Mouse (Mus musculus): ENCODE results near the gene Tenm2. TPM values are rescaled to one million over a fixed set of nuclear protein-coding genes. Genes with fewer than 3 reads are reported as not detected.

Gene Tenm2
- polyA plus RNA-seq, 1 experiment from 2014 or later: 1.4 TPM

DNA sequence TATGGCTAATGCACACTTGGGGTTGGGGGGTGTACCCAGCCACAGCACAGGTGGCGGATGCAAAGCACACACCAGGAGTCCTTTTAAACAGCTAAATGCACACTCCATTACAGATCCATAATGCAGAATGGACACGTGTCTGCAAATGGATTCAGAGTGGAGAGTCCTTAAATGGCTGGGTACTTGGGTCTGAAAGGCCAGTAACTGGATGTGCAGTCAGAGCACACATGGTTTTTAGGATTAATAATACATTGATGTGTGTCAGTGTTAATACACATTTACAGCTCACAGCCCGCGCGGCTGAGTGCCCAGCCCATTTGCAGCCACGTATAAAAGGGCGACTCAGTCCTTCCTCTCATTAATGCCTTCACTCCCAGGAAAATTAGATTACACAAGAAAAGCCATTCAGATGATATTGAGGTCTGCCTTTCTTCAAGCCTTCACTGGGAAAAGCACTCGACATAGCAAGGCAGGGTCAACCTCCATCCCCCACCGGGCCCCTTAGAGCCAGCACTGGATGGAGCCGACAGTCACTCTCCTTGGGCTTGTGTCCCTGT is 1073.9 kb downstream of the Tenm2 start:
- Histone ChIP-seq H3K4me3 (no peak overlapping the region), H3K4me2 (no peak overlapping the region), H3K9ac (no peak overlapping the region), H3K36me3 (no peaks in the 10 kb centered on the region), H3K4me1 (replicated peaks) (0 out of 2 replicates have a peak, but pooled peaks cover 8% of the 10 kb centered on the region), H3K9me3 (replicated peaks) (no peaks in the 10 kb centered on the region), H3K27me3 (replicated peaks) (no peaks in the 10 kb centered on the region), H3K27ac (ENCODE audit: poor library complexity, severe bottlenecking) (no peak overlapping the region)
- ATAC-seq (ENCODE audit: insufficient number of reproducible peaks, low FRiP score): no peak
- WGBS: 60% methylated on average over 10 of the region's 10 CpGs

DNA sequence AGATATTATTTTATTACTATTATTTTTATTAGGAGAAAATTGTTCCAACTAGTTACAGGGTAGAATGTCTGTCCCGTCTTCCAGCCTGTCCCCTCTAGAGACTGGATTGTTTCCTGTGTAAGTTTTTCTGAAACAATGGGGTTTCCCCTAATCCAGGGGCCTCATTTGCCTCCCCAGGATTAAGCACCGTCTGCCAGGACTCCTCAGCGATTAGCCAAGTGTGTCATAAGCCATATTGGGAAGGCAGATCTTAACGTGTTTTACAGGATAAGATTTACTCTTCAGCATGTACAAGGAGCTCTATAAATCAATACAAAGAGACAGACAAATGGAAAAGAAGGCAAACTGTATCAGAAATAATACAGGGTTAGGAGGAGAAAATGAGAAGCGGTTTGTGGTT is 1082.3 kb downstream of the Tenm2 start:
- Histone ChIP-seq H3K36me3 (no peaks in the 10 kb centered on the region), H3K4me1 (replicated peaks) (peaks cover 8% of the 10 kb centered on the region), H3K9ac (no peak overlapping the region), H3K9me3 (replicated peaks) (no peaks in the 10 kb centered on the region), H3K4me3 (no peak overlapping the region), H3K27me3 (replicated peaks) (no peaks in the 10 kb centered on the region), H3K27ac (ENCODE audit: poor library complexity, severe bottlenecking) (no peak overlapping the region), H3K4me2 (no peak overlapping the region)
- no peak for ATAC-seq (ENCODE audit: insufficient number of reproducible peaks, low FRiP score)
- WGBS: 55% methylated on average over 5 of the region's 5 CpGs

DNA sequence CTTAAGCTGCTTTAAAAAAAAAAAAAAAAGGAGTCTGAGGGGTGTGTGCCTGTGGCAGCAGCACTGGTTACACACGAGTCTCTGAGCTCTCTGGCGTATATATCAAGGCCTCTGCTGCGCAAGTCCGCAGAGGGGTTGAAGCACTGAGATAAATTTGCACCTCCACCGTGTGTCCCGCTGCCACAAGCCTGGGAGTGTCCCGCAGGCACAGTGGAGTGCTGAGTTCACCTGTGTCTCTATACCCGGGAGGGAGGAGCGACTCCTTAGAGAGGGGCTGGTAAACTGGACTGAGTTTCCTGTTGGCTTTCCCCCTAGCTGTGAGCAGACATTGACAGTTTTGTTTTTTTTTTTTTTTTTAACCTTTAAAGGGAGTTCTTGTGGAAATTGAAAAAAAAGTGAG is 1082.8 kb downstream of the Tenm2 start:
- Histone ChIP-seq H3K9ac (no peak overlapping the region), H3K9me3 (replicated peaks) (no peaks in the 10 kb centered on the region), H3K4me2 (peak overlapping the region; percentile 59), H3K27ac (ENCODE audit: poor library complexity, severe bottlenecking) (no peak overlapping the region), H3K4me1 (replicated peaks) (peaks cover 8% of the 10 kb centered on the region), H3K36me3 (no peaks in the 10 kb centered on the region), H3K4me3 (no peak overlapping the region), H3K27me3 (replicated peaks) (no peaks in the 10 kb centered on the region)
- 12% methylated on average over 9 of the region's 9 CpGs for WGBS
- no peak for ATAC-seq (ENCODE audit: insufficient number of reproducible peaks, low FRiP score)

DNA sequence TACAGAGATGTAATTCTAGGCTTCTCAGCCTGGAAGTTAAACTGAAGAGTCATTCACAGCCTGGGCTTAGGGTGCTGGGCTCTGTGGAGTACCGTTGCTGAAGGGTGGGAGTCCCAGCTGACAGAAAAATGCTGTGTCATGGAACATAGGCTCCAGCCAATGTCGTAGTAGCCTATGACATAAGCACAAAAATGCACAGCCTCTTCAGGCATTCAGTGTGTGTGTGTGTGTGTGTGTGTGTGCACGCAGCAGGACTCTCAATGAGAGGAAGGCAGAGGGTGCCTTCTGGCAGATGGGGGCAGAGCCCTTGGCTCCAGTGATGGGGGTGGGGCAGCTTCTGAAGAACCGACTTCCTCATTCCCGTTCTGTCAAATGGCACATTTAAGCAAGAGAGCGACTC is 1083.5 kb downstream of the Tenm2 start:
- Histone ChIP-seq H3K27me3 (replicated peaks) (no peaks in the 10 kb centered on the region), H3K27ac (ENCODE audit: poor library complexity, severe bottlenecking) (no peak overlapping the region), H3K9me3 (replicated peaks) (no peaks in the 10 kb centered on the region), H3K36me3 (no peaks in the 10 kb centered on the region), H3K9ac (no peak overlapping the region), H3K4me2 (peak overlapping the region; percentile 56), H3K4me1 (replicated peaks) (peaks cover 8% of the 10 kb centered on the region), H3K4me3 (no peak overlapping the region)
- 0 out of 2 replicates have a peak, but pooled peaks have one; percentile 29 for ATAC-seq (ENCODE audit: insufficient number of reproducible peaks, low FRiP score)
- 4% methylated on average over 6 of the region's 6 CpGs for WGBS

DNA sequence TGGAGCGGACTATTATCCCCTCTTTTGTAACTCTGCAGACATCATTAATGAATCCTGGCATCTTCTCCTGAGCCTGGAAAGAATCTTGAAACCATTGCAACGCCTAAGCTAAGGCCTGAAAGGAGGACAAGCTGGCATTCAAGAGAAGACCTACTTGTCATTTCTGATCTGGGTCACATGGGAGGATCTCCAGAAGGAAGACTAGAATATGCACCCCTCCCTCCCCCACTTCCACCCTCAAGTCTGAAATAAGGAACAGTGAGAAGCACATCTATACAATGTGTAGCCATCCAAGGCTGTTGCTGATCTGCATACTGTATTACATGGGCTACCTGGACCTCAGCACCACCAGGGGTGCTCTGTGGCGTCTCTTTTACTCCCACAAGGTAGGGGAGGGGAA is 1086.7 kb downstream of the Tenm2 start:
- WGBS: 74% methylated on average over 3 of the region's 3 CpGs
- Histone ChIP-seq H3K4me1 (replicated peaks) (peaks cover 8% of the 10 kb centered on the region), H3K27ac (ENCODE audit: poor library complexity, severe bottlenecking) (no peak overlapping the region), H3K9me3 (replicated peaks) (no peaks in the 10 kb centered on the region), H3K9ac (no peak overlapping the region), H3K4me3 (no peak overlapping the region), H3K36me3 (no peaks in the 10 kb centered on the region), H3K4me2 (no peak overlapping the region), H3K27me3 (replicated peaks) (no peaks in the 10 kb centered on the region)
- no peak for ATAC-seq (ENCODE audit: insufficient number of reproducible peaks, low FRiP score)

DNA sequence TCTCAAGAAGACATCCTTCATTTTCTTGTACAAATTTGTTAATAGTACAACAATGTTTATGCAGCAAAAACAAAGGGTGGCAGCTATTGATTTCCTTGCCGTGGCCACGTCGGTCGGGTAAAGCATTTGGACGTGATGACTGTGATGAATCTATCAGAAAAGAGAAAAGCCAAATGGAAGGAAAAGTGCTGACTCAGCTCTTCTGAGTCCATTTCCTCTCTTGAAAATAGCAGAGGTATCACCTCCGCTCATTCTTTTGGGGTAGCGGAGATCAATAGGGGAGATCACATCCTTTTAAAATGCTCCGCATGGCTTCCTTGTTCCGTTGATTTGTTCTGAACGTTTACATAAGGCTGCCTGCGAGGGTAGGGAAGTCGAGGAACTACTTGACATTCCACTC is 1090.7 kb downstream of the Tenm2 start:
- Histone ChIP-seq H3K9me3 (replicated peaks) (no peaks in the 10 kb centered on the region), H3K27me3 (replicated peaks) (no peaks in the 10 kb centered on the region), H3K4me2 (no peak overlapping the region), H3K4me3 (no peak overlapping the region), H3K36me3 (no peaks in the 10 kb centered on the region), H3K4me1 (replicated peaks) (no peaks in the 10 kb centered on the region), H3K27ac (ENCODE audit: poor library complexity, severe bottlenecking) (no peak overlapping the region), H3K9ac (no peak overlapping the region)
- no peak for ATAC-seq (ENCODE audit: insufficient number of reproducible peaks, low FRiP score)
- WGBS: 80% methylated on average over 12 of the region's 12 CpGs

DNA sequence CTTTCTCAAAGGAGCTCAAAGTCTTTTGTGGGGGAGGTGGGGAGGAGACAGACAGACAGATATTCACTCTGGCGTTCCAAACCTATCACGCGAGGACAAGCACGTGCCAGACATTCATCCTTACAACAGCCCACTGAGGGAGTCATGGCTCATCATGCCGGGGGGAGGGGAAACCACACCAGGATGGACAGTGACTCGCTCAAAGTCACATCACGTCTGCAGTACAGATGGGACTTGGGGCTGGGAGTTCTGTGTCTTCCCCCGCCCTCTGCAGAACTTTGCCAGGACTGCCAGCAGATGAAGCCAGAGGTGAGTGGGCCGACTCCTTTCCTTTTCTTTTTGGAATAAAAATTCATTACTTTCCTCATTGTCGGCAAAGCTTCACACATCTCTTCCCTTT is 1095.4 kb downstream of the Tenm2 start:
- no peak overlapping the region for H3K27ac ChIP-seq (ENCODE audit: poor library complexity, severe bottlenecking)
- no peaks in the 10 kb centered on the region for H3K9me3 ChIP-seq (replicated peaks)
- WGBS: 78% methylated on average over 10 of the region's 10 CpGs
- no peak overlapping the region for H3K4me2 ChIP-seq
- H3K4me1 ChIP-seq (replicated peaks): no peaks in the 10 kb centered on the region
- ATAC-seq (ENCODE audit: insufficient number of reproducible peaks, low FRiP score): no peak
- no peak overlapping the region for H3K4me3 ChIP-seq
- no peaks in the 10 kb centered on the region for H3K36me3 ChIP-seq
- H3K9ac ChIP-seq: no peak overlapping the region
- no peaks in the 10 kb centered on the region; the same call in 1 of the 2 replicates for H3K27me3 ChIP-seq (replicated peaks)

DNA sequence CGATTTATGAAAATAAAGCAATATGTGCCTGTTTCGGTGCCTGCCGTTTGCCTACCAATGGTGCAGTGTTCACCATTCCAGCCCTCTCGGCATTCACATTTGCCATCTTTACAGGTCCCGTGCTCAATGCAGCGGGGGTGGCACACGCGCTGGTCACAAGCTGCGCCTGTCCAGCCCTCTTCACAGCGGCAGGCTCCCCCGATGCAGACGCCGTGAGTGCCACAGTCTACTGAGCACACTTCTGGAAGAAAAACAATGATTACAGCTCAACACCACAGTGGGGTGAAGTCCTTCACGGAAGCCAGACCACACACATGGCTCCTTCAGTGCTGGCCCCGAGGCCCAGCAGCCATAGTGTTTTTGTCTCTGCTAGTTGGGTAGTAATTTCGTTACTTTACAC is 1096.2 kb downstream of the Tenm2 start:
- Histone ChIP-seq H3K4me1 (replicated peaks) (no peaks in the 10 kb centered on the region), H3K27me3 (replicated peaks) (no peaks in the 10 kb centered on the region; the same call in 1 of the 2 replicates), H3K9me3 (replicated peaks) (no peaks in the 10 kb centered on the region), H3K4me2 (no peak overlapping the region), H3K9ac (no peak overlapping the region), H3K36me3 (no peaks in the 10 kb centered on the region), H3K27ac (ENCODE audit: poor library complexity, severe bottlenecking) (no peak overlapping the region), H3K4me3 (no peak overlapping the region)
- ATAC-seq (ENCODE audit: insufficient number of reproducible peaks, low FRiP score): no peak
- WGBS: 72% methylated on average over 16 of the region's 16 CpGs

DNA sequence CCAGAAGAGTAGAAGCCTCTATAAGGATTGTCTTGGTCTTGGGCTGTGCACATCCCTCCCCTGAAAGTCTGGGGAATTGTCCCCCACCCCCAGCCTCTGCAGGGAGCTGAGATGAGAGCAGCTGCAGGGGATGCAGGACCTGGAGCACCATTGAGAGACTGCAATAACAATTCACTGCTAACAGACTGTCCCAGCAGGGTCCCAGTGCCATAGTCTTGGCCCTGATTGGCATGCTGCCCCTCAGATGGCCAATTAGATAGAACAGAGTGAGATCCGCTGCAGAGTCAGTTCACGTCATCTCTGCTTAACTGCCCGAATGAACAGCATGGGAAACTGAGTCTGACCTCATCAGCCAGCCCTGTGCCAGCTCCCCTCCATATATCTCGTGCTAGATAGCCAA is 1097.9 kb downstream of the Tenm2 start:
- ATAC-seq (ENCODE audit: insufficient number of reproducible peaks, low FRiP score): no peak
- Histone ChIP-seq H3K9me3 (replicated peaks) (no peaks in the 10 kb centered on the region), H3K36me3 (no peaks in the 10 kb centered on the region), H3K4me2 (no peak overlapping the region), H3K9ac (no peak overlapping the region), H3K27me3 (replicated peaks) (no peaks in the 10 kb centered on the region; the same call in 1 of the 2 replicates), H3K27ac (ENCODE audit: poor library complexity, severe bottlenecking) (no peak overlapping the region), H3K4me1 (replicated peaks) (no peaks in the 10 kb centered on the region), H3K4me3 (no peak overlapping the region)
- WGBS: 56% methylated on average over 4 of the region's 4 CpGs

DNA sequence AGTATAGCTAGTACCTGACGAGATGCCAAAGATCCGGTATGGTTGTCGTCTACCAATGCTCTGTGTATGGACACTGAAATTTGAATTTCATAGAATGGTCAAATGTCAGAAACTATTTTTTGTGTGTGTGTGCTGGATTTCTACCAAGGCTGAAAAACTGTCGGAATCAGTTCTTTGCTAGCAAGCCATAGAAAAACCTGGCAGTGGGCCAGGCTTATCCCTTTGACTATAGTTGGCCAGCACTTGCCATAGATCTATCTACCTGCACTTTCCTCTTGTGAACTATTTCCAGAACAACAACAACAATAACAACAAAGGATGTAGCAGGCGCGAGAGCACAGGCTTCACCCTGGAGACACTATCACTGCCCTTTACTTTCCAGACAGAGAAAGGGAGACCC is 1098.5 kb downstream of the Tenm2 start:
- Histone ChIP-seq H3K36me3 (no peaks in the 10 kb centered on the region), H3K9me3 (replicated peaks) (no peaks in the 10 kb centered on the region), H3K4me1 (replicated peaks) (no peaks in the 10 kb centered on the region), H3K9ac (no peak overlapping the region), H3K27ac (ENCODE audit: poor library complexity, severe bottlenecking) (no peak overlapping the region), H3K4me3 (no peak overlapping the region), H3K4me2 (no peak overlapping the region), H3K27me3 (replicated peaks) (no peaks in the 10 kb centered on the region; the same call in 1 of the 2 replicates)
- no peak for ATAC-seq (ENCODE audit: insufficient number of reproducible peaks, low FRiP score)
- WGBS: 74% methylated on average over 6 of the region's 6 CpGs

DNA sequence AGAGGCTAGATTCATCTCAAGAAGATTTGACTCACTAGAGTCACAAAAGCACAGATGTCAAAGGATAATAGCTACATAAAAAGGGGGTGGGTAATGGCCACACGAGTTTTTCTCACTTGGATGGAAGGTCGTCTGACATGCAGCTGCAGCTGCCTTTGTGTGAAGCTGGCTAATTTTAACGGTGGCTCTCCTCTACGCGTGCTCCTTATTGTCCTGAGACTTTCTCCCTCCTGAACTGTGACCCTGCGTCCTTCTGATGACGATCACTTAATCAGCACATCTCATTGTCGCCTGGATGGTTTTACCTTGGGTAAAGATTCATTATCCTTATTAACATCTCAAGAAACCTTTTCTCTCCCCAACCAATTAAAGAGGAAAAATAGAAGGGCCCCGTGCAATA is 1101.1 kb downstream of the Tenm2 start:
- no peaks in the 10 kb centered on the region; the same call in 1 of the 2 replicates for H3K27me3 ChIP-seq (replicated peaks)
- H3K4me3 ChIP-seq: no peak overlapping the region
- no peaks in the 10 kb centered on the region for H3K36me3 ChIP-seq
- no peak overlapping the region for H3K27ac ChIP-seq (ENCODE audit: poor library complexity, severe bottlenecking)
- H3K4me1 ChIP-seq (replicated peaks): no peaks in the 10 kb centered on the region
- no peak overlapping the region for H3K4me2 ChIP-seq
- no peak for ATAC-seq (ENCODE audit: insufficient number of reproducible peaks, low FRiP score)
- WGBS: 71% methylated on average over 9 of the region's 9 CpGs
- no peaks in the 10 kb centered on the region for H3K9me3 ChIP-seq (replicated peaks)
- H3K9ac ChIP-seq: no peak overlapping the region

DNA sequence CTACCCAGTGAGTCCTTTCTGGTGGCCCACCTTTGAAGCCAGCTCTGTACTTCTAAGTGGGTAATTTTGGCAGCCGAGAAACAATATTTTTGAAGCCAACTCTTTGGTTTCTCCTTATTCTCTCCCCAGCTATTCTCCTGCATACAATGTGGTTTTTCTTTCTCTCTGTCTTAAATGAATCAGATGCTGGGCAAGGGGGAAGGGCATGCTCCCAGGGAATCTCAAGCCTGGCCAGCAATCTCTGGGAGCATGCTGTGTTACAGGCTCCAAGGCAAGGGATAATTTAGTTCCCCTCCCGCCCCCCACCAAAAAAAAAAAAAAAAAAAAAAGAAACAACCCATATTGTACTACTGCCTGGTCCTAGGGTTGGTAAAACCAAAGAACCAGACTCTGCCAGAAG is 1112.5 kb downstream of the Tenm2 start:
- 72% methylated on average over 2 of the region's 2 CpGs for WGBS
- Histone ChIP-seq H3K4me1 (replicated peaks) (0 out of 2 replicates have a peak, but pooled peaks cover 4% of the 10 kb centered on the region), H3K4me2 (no peak overlapping the region), H3K27me3 (replicated peaks) (no peaks in the 10 kb centered on the region), H3K9ac (no peak overlapping the region), H3K4me3 (no peak overlapping the region), H3K9me3 (replicated peaks) (no peaks in the 10 kb centered on the region), H3K27ac (ENCODE audit: poor library complexity, severe bottlenecking) (no peak overlapping the region), H3K36me3 (no peaks in the 10 kb centered on the region)
- no peak for ATAC-seq (ENCODE audit: insufficient number of reproducible peaks, low FRiP score)

All from heart, embryonic 12.5 days (tissue).